8 mouse cellular contexts compared by ENCODE assay signal in genomic region chr11:98925868-98926311, GRCm38 (mm10). TPM values are rescaled to one million over a fixed set of nuclear protein-coding genes. Genes with fewer than 3 reads are reported as not detected.
DNase-seq lines count a peak whose midpoint lies in the region; ATAC-seq and TF ChIP-seq lines count a peak whose summit lies in the region.

No protein-coding gene starts in this region.

- H3K4me3 ChIP-seq in heart, embryonic 12.5 days: 0 out of 2 replicates have a peak overlapping the region, but pooled peaks have one; percentile 4
- no peak overlapping the region for H3K4me3 ChIP-seq in heart, embryonic 16.5 days (ENCODE audit: low read length)
- no peak overlapping the region for H3K4me3 ChIP-seq in liver, postnatal 0 days (ENCODE audit: low read depth, low read length)

- TF ChIP-seq POLR2A in brain, embryonic 14.5 days (IDR thresholded peaks at IDR 0.05; ENCODE audit: borderline replicate concordance, extremely low read depth, insufficient read depth, insufficient read length, poor library complexity, severe bottlenecking): no peak

- WGBS in heart, embryonic 12.5 days: 11% methylated on average over 12 of the region's 12 CpGs
- 20% methylated on average over 11 of the region's 12 CpGs for WGBS in heart, embryonic 16.5 days
- WGBS in liver, postnatal 0 days (ENCODE audit: insufficient replicate concordance): 25% methylated on average over 12 of the region's 12 CpGs

- peak overlapping the region; percentile 58 for H3K9ac ChIP-seq in heart, embryonic 12.5 days
- H3K9ac ChIP-seq in heart, embryonic 16.5 days (ENCODE audit: low read length): peak overlapping the region; percentile 39
- no peak overlapping the region for H3K9ac ChIP-seq in liver, postnatal 0 days (replicated peaks)

- no peak for TF ChIP-seq EP300 in liver, postnatal 0 days (IDR thresholded peaks at IDR 0.05; ENCODE audit: low read depth)

- TF ChIP-seq CTCF in brain, embryonic 14.5 days (IDR thresholded peaks at IDR 0.05; ENCODE audit: borderline replicate concordance, extremely low read depth, insufficient read depth, insufficient read length): no peak
- no peak for TF ChIP-seq CTCF in liver, postnatal 0 days (IDR thresholded peaks at IDR 0.05; ENCODE audit: low read depth)

- no peak for ATAC-seq in heart, embryonic 12.5 days (ENCODE audit: insufficient number of reproducible peaks, low FRiP score)
- no peak for ATAC-seq in heart, embryonic 16.5 days (replicated peaks; ENCODE audit: extremely low read depth, insufficient read depth, low FRiP score)
- ATAC-seq in liver, postnatal 0 days: 0 out of 2 replicates have a peak, but pooled peaks have one; percentile 9
- ATAC-seq in frontal cortex, adult (ENCODE audit: low TSS enrichment): no peak

- H3K4me2 ChIP-seq in heart, embryonic 12.5 days: peak overlapping the region; percentile 42
- no peak overlapping the region for H3K4me2 ChIP-seq in heart, embryonic 16.5 days (ENCODE audit: low read depth, low read length)
- H3K4me2 ChIP-seq in liver, postnatal 0 days (ENCODE audit: low read depth, low read length): no peak overlapping the region

- DNase-seq in heart, adult 8-10 months (ENCODE audit: low spot score): no peak
- DNase-seq in brain, embryonic 14.5 days (ENCODE audit: low read depth): peak; percentile 79
- peak; percentile 57 for DNase-seq in liver, postnatal 0 days
- peak; percentile 94 for DNase-seq in retina, postnatal 1 day
- no peak for DNase-seq in spleen, postnatal 10 days (ENCODE audit: low spot score in 2 of 2)

- no peaks in the 10 kb centered on the region for H3K27me3 ChIP-seq in heart, embryonic 12.5 days (replicated peaks)
- no peaks in the 10 kb centered on the region for H3K27me3 ChIP-seq in heart, embryonic 16.5 days (ENCODE audit: control insufficient read depth, insufficient read depth, low read length)
- H3K27me3 ChIP-seq in liver, postnatal 0 days (ENCODE audit: insufficient read depth, low read length): 0 out of 2 replicates have a peak, but pooled peaks cover 8% of the 10 kb centered on the region

- peaks cover 8% of the 10 kb centered on the region for H3K36me3 ChIP-seq in heart, embryonic 12.5 days
- H3K36me3 ChIP-seq in heart, embryonic 16.5 days (ENCODE audit: control insufficient read depth, insufficient read depth): no peaks in the 10 kb centered on the region
- H3K36me3 ChIP-seq in liver, postnatal 0 days (replicated peaks; ENCODE audit: insufficient read depth, low read length): peaks cover 7% of the 10 kb centered on the region

- no peaks in the 10 kb centered on the region for H3K9me3 ChIP-seq in heart, embryonic 12.5 days (replicated peaks)
- no peaks in the 10 kb centered on the region for H3K9me3 ChIP-seq in heart, embryonic 16.5 days (replicated peaks; ENCODE audit: control insufficient read depth, low read length)
- H3K9me3 ChIP-seq in liver, postnatal 0 days (ENCODE audit: low read length): no peaks in the 10 kb centered on the region

- H3K4me1 ChIP-seq in heart, embryonic 12.5 days (replicated peaks): peaks cover 77% of the 10 kb centered on the region
- H3K4me1 ChIP-seq in heart, embryonic 16.5 days (ENCODE audit: control insufficient read depth, insufficient read depth, low read length): peaks cover 65% of the 10 kb centered on the region
- peaks cover 41% of the 10 kb centered on the region for H3K4me1 ChIP-seq in liver, postnatal 0 days (ENCODE audit: insufficient read depth)

- H3K27ac ChIP-seq in heart, embryonic 12.5 days (ENCODE audit: poor library complexity, severe bottlenecking): peak overlapping the region; percentile 71
- peak overlapping the region; percentile 43 for H3K27ac ChIP-seq in heart, embryonic 16.5 days (ENCODE audit: low read length)
- H3K27ac ChIP-seq in liver, postnatal 0 days (ENCODE audit: low read depth): no peak overlapping the region; the same call in 1 of the 2 replicates

RNA-seq across cellular contexts. Expression of gene Rara, which starts 1.7 kb away (rescaled TPM):
- 33.8 and 35.1 TPM in 2 replicates for polyA plus RNA-seq in heart, embryonic 12.5 days (2016; fragmentation: Nextera tagmentation; extraction: Ambion mirVana)
- total RNA-seq in heart, adult 8-10 months (2022): 10 to 100 TPM; 10.8 to 13.5 (median 11.9) TPM
- 8.4 and 14.4 TPM in 2 replicates for polyA plus RNA-seq in brain, embryonic 14.5 days (2012; rRNA removed)
- polyA plus RNA-seq in heart, embryonic 16.5 days (2015; fragmentation: Nextera tagmentation; extraction: Ambion mirVana): 28.2 and 28.6 TPM in 2 replicates
- 5.4 and 5.6 TPM in 2 replicates for polyA plus RNA-seq in liver, postnatal 0 days (2015; fragmentation: Nextera tagmentation; extraction: Ambion mirVana)

RNA-seq across cellular contexts. Expression of gene Cdc6, which starts 18.3 kb away (rescaled TPM):
- polyA plus RNA-seq in heart, embryonic 12.5 days (2016; fragmentation: Nextera tagmentation; extraction: Ambion mirVana): 27.0 and 27.7 TPM in 2 replicates
- total RNA-seq in heart, adult 8-10 months (2022): under 1 TPM; 0.16 to 0.49 (median 0.25) TPM
- polyA plus RNA-seq in brain, embryonic 14.5 days (2012; rRNA removed): 4.5 and 6.2 TPM in 2 replicates
- 18.6 and 23.0 TPM in 2 replicates for polyA plus RNA-seq in heart, embryonic 16.5 days (2015; fragmentation: Nextera tagmentation; extraction: Ambion mirVana)
- polyA plus RNA-seq in liver, postnatal 0 days (2015; fragmentation: Nextera tagmentation; extraction: Ambion mirVana): 19.1 and 22.3 TPM in 2 replicates

RNA-seq across cellular contexts. Expression of gene Gjd3, which starts 56.9 kb away (rescaled TPM):
- polyA plus RNA-seq in heart, embryonic 12.5 days (2016; fragmentation: Nextera tagmentation; extraction: Ambion mirVana): 3.5 and 3.9 TPM in 2 replicates
- under 1 TPM in 1 of 4 experiments, not detected in 3; 0.44 TPM for total RNA-seq in heart, adult 8-10 months (2022)
- polyA plus RNA-seq in brain, embryonic 14.5 days (2012; rRNA removed): 2.5 and 2.9 TPM in 2 replicates
- polyA plus RNA-seq in heart, embryonic 16.5 days (2015; fragmentation: Nextera tagmentation; extraction: Ambion mirVana): 4.1 and 4.5 TPM in 2 replicates
- not detected in 2 replicates for polyA plus RNA-seq in liver, postnatal 0 days (2015; fragmentation: Nextera tagmentation; extraction: Ambion mirVana)

Comparison
In these comparisons a context has a peak if more than half of its experiments do, and no peak if none do; other contexts are left out.
1. DNase-seq: peak in brain, embryonic 14.5 days (single experiment), liver, postnatal 0 days (single experiment) and retina, postnatal 1 day (single experiment); none in heart, adult 8-10 months (single experiment) and spleen, postnatal 10 days (0 of 2).